Mouse (Mus musculus): ENCODE measurements around the gene Ankzf1. TPM values are rescaled to one million over a fixed set of nuclear protein-coding genes. Genes with fewer than 3 reads are reported as not detected.

The Ankzf1 gene
- polyA plus RNA-seq, 1 experiment from 2014 or later: 23.2 TPM

- H3K4me1 ChIP-seq: peaks cover 19% of the 10 kb centered on the region
- H3K36me3 ChIP-seq: peaks cover 18% of the 10 kb centered on the region
- H3K9ac ChIP-seq: peak overlapping the region; percentile 91
- H3K27ac ChIP-seq: peak overlapping the region; percentile 90
- H3K4me2 ChIP-seq: peak overlapping the region; percentile 90
- ATAC-seq (ENCODE audit: borderline replicate concordance, extremely low read depth, low FRiP score, low TSS enrichment): peak; percentile 33; the same call in 1 of the 2 replicates
- peak overlapping the region; percentile 87 for H3K4me3 ChIP-seq
- no peaks in the 10 kb centered on the region for H3K9me3 ChIP-seq
- under 1% methylated on average over 19 of the region's 19 CpGs for WGBS
- H3K27me3 ChIP-seq: no peaks in the 10 kb centered on the region
These were observed 501 bp downstream of the Ankzf1 start for GRCm38 (mm10) chr1:75192452-75192851.

GRCm38 (mm10) chr1:75201236-75201635 is 9.3 kb downstream of the Ankzf1 start:
- peaks cover 36% of the 10 kb centered on the region for H3K36me3 ChIP-seq
- H3K27me3 ChIP-seq: no peaks in the 10 kb centered on the region
- no peak overlapping the region for H3K4me2 ChIP-seq
- H3K9me3 ChIP-seq: no peaks in the 10 kb centered on the region
- no peak overlapping the region for H3K27ac ChIP-seq
- no peaks in the 10 kb centered on the region for H3K4me1 ChIP-seq
- H3K4me3 ChIP-seq: no peak overlapping the region
- H3K9ac ChIP-seq: no peak overlapping the region
- no peak for ATAC-seq (ENCODE audit: borderline replicate concordance, extremely low read depth, low FRiP score, low TSS enrichment)
- 91% methylated on average over 1 of the region's 1 CpGs for WGBS

GRCm38 (mm10) chr1:75208967-75209678 is 17.2 kb downstream of the Ankzf1 start:
- WGBS: 10% methylated on average over 34 of the region's 34 CpGs
- no peaks in the 10 kb centered on the region for H3K27me3 ChIP-seq
- peaks cover 17% of the 10 kb centered on the region; the same call in 1 of the 2 replicates for H3K36me3 ChIP-seq
- ATAC-seq (ENCODE audit: borderline replicate concordance, extremely low read depth, low FRiP score, low TSS enrichment): no peak
- H3K4me3 ChIP-seq: peak overlapping the region; percentile 70
- H3K27ac ChIP-seq: peak overlapping the region; percentile 15; the same call in 1 of the 2 replicates
- peak overlapping the region; percentile 52 for H3K9ac ChIP-seq
- no peaks in the 10 kb centered on the region for H3K9me3 ChIP-seq
- H3K4me2 ChIP-seq: peak overlapping the region; percentile 81
- peaks cover 39% of the 10 kb centered on the region for H3K4me1 ChIP-seq

GRCm38 (mm10) chr1:75210136-75211087 is 18.5 kb downstream of the Ankzf1 start, which contains the start of the genes Glb1l and Stk16:
Gene Glb1l, minus strand, starts transcription at chr1:75210813.
Gene Stk16, plus strand, starts transcription at chr1:75210838.
- Histone ChIP-seq H3K4me1 (peaks cover 45% of the 10 kb centered on the region), H3K27me3 (no peaks in the 10 kb centered on the region), H3K4me3 (peak within 1 kb of the TSS; percentile 70), H3K9ac (peak within 1 kb of the TSS; percentile 87), H3K9me3 (no peaks in the 10 kb centered on the region), H3K36me3 (peaks cover 25% of the 10 kb centered on the region; the same call in 1 of the 2 replicates), H3K4me2 (peak within 1 kb of the TSS; percentile 81), H3K27ac (no peak within 1 kb of the TSS)
- ATAC-seq (ENCODE audit: borderline replicate concordance, extremely low read depth, low FRiP score, low TSS enrichment): peak; percentile 92
- 5% methylated on average over 42 of the region's 42 CpGs for whole genome bisulfite sequencing

- 8% methylated on average over 17 of the region's 17 CpGs for WGBS
- H3K4me3 ChIP-seq: peak overlapping the region; percentile 70
- peak overlapping the region; percentile 81 for H3K4me2 ChIP-seq
- H3K9ac ChIP-seq: peak overlapping the region; percentile 87
- peak; percentile 4; the same call in 1 of the 2 replicates for ATAC-seq (ENCODE audit: borderline replicate concordance, extremely low read depth, low FRiP score, low TSS enrichment)
- H3K4me1 ChIP-seq: peaks cover 45% of the 10 kb centered on the region
- H3K27me3 ChIP-seq: no peaks in the 10 kb centered on the region
- peaks cover 30% of the 10 kb centered on the region; the same call in 1 of the 2 replicates for H3K36me3 ChIP-seq
- H3K27ac ChIP-seq: no peak overlapping the region
- H3K9me3 ChIP-seq: no peaks in the 10 kb centered on the region
These were observed 19.3 kb downstream of the Ankzf1 start for GRCm38 (mm10) chr1:75211141-75211708.

- ATAC-seq (ENCODE audit: borderline replicate concordance, extremely low read depth, low FRiP score, low TSS enrichment): no peak
- peaks cover 45% of the 10 kb centered on the region for H3K4me1 ChIP-seq
- WGBS: 74% methylated on average over 4 of the region's 4 CpGs
- H3K36me3 ChIP-seq: peaks cover 30% of the 10 kb centered on the region; the same call in 1 of the 2 replicates
- no peak overlapping the region for H3K4me3 ChIP-seq
- H3K9ac ChIP-seq: no peak overlapping the region
- H3K27ac ChIP-seq: no peak overlapping the region
- H3K9me3 ChIP-seq: no peaks in the 10 kb centered on the region
- H3K4me2 ChIP-seq: no peak overlapping the region
- peaks cover 7% of the 10 kb centered on the region for H3K27me3 ChIP-seq
These were observed 20.6 kb downstream of the Ankzf1 start for GRCm38 (mm10) chr1:75212542-75212941.

GRCm38 (mm10) chr1:75213096-75213495 is 21.1 kb downstream of the Ankzf1 start:
- no peak overlapping the region for H3K4me3 ChIP-seq
- no peaks in the 10 kb centered on the region for H3K9me3 ChIP-seq
- peaks cover 49% of the 10 kb centered on the region for H3K4me1 ChIP-seq
- peaks cover 12% of the 10 kb centered on the region for H3K27me3 ChIP-seq
- ATAC-seq (ENCODE audit: borderline replicate concordance, extremely low read depth, low FRiP score, low TSS enrichment): no peak
- 86% methylated on average over 7 of the region's 7 CpGs for WGBS
- no peak overlapping the region for H3K9ac ChIP-seq
- peaks cover 30% of the 10 kb centered on the region; the same call in 1 of the 2 replicates for H3K36me3 ChIP-seq
- H3K27ac ChIP-seq: no peak overlapping the region
- H3K4me2 ChIP-seq: no peak overlapping the region

- Histone ChIP-seq H3K27ac (0 out of 2 replicates have a peak overlapping the region, but pooled peaks have one; percentile 11), H3K4me3 (no peak overlapping the region), H3K27me3 (peaks cover 26% of the 10 kb centered on the region), H3K9me3 (no peaks in the 10 kb centered on the region), H3K4me2 (no peak overlapping the region), H3K36me3 (peaks cover 30% of the 10 kb centered on the region; the same call in 1 of the 2 replicates), H3K4me1 (peaks cover 53% of the 10 kb centered on the region), H3K9ac (no peak overlapping the region)
- ATAC-seq (ENCODE audit: borderline replicate concordance, extremely low read depth, low FRiP score, low TSS enrichment): no peak
- WGBS: 46% methylated on average over 2 of the region's 2 CpGs
These were observed 22.5 kb downstream of the Ankzf1 start for GRCm38 (mm10) chr1:75214442-75214841.

- Histone ChIP-seq H3K4me2 (no peak overlapping the region), H3K4me3 (no peak overlapping the region), H3K36me3 (peaks cover 30% of the 10 kb centered on the region; the same call in 1 of the 2 replicates), H3K27me3 (peaks cover 30% of the 10 kb centered on the region), H3K9me3 (no peaks in the 10 kb centered on the region), H3K27ac (0 out of 2 replicates have a peak overlapping the region, but pooled peaks have one; percentile 11), H3K9ac (no peak overlapping the region), H3K4me1 (peaks cover 52% of the 10 kb centered on the region)
- 56% methylated on average over 5 of the region's 5 CpGs for WGBS
- ATAC-seq (ENCODE audit: borderline replicate concordance, extremely low read depth, low FRiP score, low TSS enrichment): no peak
These were observed 22.9 kb downstream of the Ankzf1 start for GRCm38 (mm10) chr1:75214886-75215285.

GRCm38 (mm10) chr1:75215785-75216184 is 23.8 kb downstream of the Ankzf1 start:
- Histone ChIP-seq H3K4me3 (no peak overlapping the region), H3K36me3 (peaks cover 30% of the 10 kb centered on the region; the same call in 1 of the 2 replicates), H3K9ac (no peak overlapping the region), H3K4me1 (peaks cover 48% of the 10 kb centered on the region), H3K4me2 (no peak overlapping the region), H3K9me3 (no peaks in the 10 kb centered on the region), H3K27ac (no peak overlapping the region), H3K27me3 (peaks cover 39% of the 10 kb centered on the region)
- WGBS: 91% methylated on average over 9 of the region's 9 CpGs
- no peak for ATAC-seq (ENCODE audit: borderline replicate concordance, extremely low read depth, low FRiP score, low TSS enrichment)

All from lung, embryonic 15.5 days (tissue).